Mouse (Mus musculus) myocyte (in vitro differentiated cells): Measurements from ENCODE around the gene H1foo.

Source experiments
- CEBPB ChIP-seq: IDR thresholded peaks from 2 replicates; pipeline ENCODE4 v1.6.1; 2011; ENCODE audit warnings: mild to moderate bottlenecking, moderate library complexity; ENCODE audit not compliant: poor library complexity, insufficient read depth, severe bottlenecking
- E2F4 ChIP-seq: IDR thresholded peaks from one replicate; pipeline ENCODE4 v1.6.1; 2011; ENCODE audit warnings: mild to moderate bottlenecking, control low read depth, moderate library complexity; ENCODE audit not compliant: insufficient read depth
- MAX ChIP-seq: IDR thresholded peaks from one replicate; pipeline ENCODE4 v1.6.1; 2011; ENCODE audit warnings: low read depth, mild to moderate bottlenecking, control low read depth
- MYOD1 ChIP-seq, 3 experiments: IDR thresholded peaks; one replicate each; pipeline ENCODE4 v1.6.1; 2011; ENCODE audit warnings: control low read depth in 2 of 3, low read depth in 2 of 3, mild to moderate bottlenecking in 2 of 3, moderate library complexity in 1 of 3; ENCODE audit not compliant: insufficient read length in 2 of 3, control insufficient read depth in 1 of 3
- POLR2A ChIP-seq: IDR thresholded peaks from one replicate; pipeline ENCODE4 v1.6.1; 2011; ENCODE audit warnings: low read depth, mild to moderate bottlenecking, control low read depth, moderate library complexity; ENCODE audit not compliant: insufficient read length
- POLR2AphosphoS2 ChIP-seq: IDR thresholded peaks from one replicate; pipeline ENCODE4 v1.6.1; 2011; ENCODE audit warnings: low read depth, control low read depth; ENCODE audit not compliant: insufficient read length
- REST ChIP-seq: IDR thresholded peaks from one replicate; pipeline ENCODE4 v1.6.1; 2011; ENCODE audit warnings: mild to moderate bottlenecking, control low read depth, moderate library complexity; ENCODE audit not compliant: insufficient read depth, insufficient read length
- TCF12 ChIP-seq: IDR thresholded peaks from one replicate; pipeline ENCODE4 v1.6.1; 2011; ENCODE audit warnings: mild to moderate bottlenecking, control low read depth; ENCODE audit not compliant: poor library complexity, insufficient read depth, severe bottlenecking
- USF1 ChIP-seq: IDR thresholded peaks from one replicate; pipeline ENCODE4 v1.6.1; 2011; ENCODE audit warnings: low read depth, mild to moderate bottlenecking, control low read depth, moderate library complexity

- TF ChIP-seq MAX (no peak), POLR2A (no peak), MYOD1 (IDR thresholded peaks at IDR 0.05; ENCODE audit: control insufficient read depth in 1 of 3, insufficient read length in 2 of 3, low read depth in 2 of 3) (no peak), REST (no peak), CEBPB (no peak), USF1 (no peak), E2F4 (no peak), TCF12 (no peak), POLR2AphosphoS2 (no peak)
These were observed 27.5 kb downstream of the H1foo start for GRCm38 (mm10) chr6:115972083-115972764.
